Mouse (Mus musculus) ES-Bruce4 (cell line): Measurements from ENCODE around the gene Thada. TPM values are rescaled to one million over a fixed set of nuclear protein-coding genes. Genes with fewer than 3 reads are reported as not detected.

Source experiments
- H3K27ac ChIP-seq: 2 replicates; pipeline ENCODE4 v1.5.1; 2012; ENCODE audit warnings: low read length, inconsistent platforms; ENCODE audit not compliant: insufficient read depth
- H3K27me3 ChIP-seq: 2 replicates; pipeline ENCODE4 v1.6.1; 2012; ENCODE audit warnings: mild to moderate bottlenecking, low read length, inconsistent platforms; ENCODE audit not compliant: control insufficient read depth, poor library complexity, insufficient read depth, severe bottlenecking
- H3K36me3 ChIP-seq: 2 replicates; pipeline ENCODE4 v1.6.1; 2012; ENCODE audit warnings: inconsistent platforms, mild to moderate bottlenecking, low read length, moderate library complexity; ENCODE audit not compliant: control insufficient read depth, poor library complexity, insufficient read depth, severe bottlenecking
- H3K4me1 ChIP-seq: one replicate; pipeline ENCODE4 v1.8.1; 2011; ENCODE audit warnings: low read length; ENCODE audit not compliant: control insufficient read depth, insufficient read depth
- H3K4me3 ChIP-seq: 2 replicates; pipeline ENCODE4 v1.5.1; 2011; ENCODE audit warnings: low read depth, mild to moderate bottlenecking, low read length
- H3K9ac ChIP-seq: 2 replicates; pipeline ENCODE4 v1.6.1; 2012; ENCODE audit warnings: low read depth, mild to moderate bottlenecking, inconsistent platforms; ENCODE audit not compliant: poor library complexity, severe bottlenecking
- H3K9me3 ChIP-seq: replicated peaks from 2 replicates; pipeline ENCODE4 v1.6.1; 2012; ENCODE audit warnings: mild to moderate bottlenecking, low read length, inconsistent platforms; ENCODE audit not compliant: control insufficient read depth, poor library complexity, insufficient read depth, severe bottlenecking
- CTCF ChIP-seq: IDR thresholded peaks from one replicate; pipeline ENCODE4 v1.8.1; 2011; ENCODE audit warnings: low read depth, low read length
- EP300 ChIP-seq: IDR thresholded peaks from 2 replicates; pipeline ENCODE4 v1.6.1; 2011; ENCODE audit warnings: low read depth, low read length; ENCODE audit not compliant: insufficient read depth
- POLR2A ChIP-seq: IDR thresholded peaks from one replicate; pipeline ENCODE4 v1.8.1; 2011; ENCODE audit warnings: low read length; ENCODE audit not compliant: insufficient read depth
- polyA plus RNA-seq: library from polyadenylated mRNA; stranded (reverse); fragments of >200 nt; gene quantifications from 2 replicates; pipeline ENCODE4 v1.2.4, GENCODE M21; 2011; ENCODE audit warnings: low read depth; ENCODE audit not compliant: missing spikeins, insufficient read depth, insufficient read length

Gene Thada
- polyA plus RNA-seq, 1 experiment: 38.0 TPM

DNA sequence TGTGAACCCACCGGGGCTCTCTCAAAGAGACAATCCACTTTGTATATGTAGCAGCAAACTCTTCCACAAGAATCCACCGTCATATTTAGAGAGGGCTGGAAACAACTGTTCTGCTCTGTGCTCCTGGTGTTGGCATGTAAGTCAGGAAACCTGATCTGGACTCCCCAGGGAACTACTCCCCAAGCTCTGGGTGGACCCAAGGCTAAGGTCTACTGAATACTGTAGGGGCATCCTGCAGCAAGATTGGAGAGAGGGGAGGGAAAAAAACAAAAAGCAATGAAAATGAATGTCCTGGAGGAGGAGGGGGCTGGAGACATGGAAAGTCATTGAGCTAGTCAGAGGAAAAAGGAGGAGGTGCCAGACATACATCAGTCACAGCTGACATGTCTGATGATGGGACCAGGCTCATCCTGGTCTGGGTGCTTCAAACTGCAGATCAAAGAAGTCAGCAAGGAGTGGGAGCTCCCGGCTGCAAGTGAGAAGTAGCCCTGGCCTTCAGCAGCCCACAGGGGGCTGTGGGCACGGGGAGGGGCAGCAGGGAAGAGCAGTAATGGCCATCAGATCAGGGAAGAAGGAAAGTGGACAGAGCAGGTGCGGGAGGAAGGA, 208.0 kb downstream of the Thada start:
- no peaks in the 10 kb centered on the region for H3K36me3 ChIP-seq
- H3K27me3 ChIP-seq: no peaks in the 10 kb centered on the region
- H3K9me3 ChIP-seq: no peaks in the 10 kb centered on the region
- no peak overlapping the region for H3K9ac ChIP-seq
- no peak for TF ChIP-seq EP300
- no peak for TF ChIP-seq CTCF
- no peak for TF ChIP-seq POLR2A
- H3K4me3 ChIP-seq: no peak overlapping the region
- H3K27ac ChIP-seq: no peak overlapping the region
- H3K4me1 ChIP-seq: no peaks in the 10 kb centered on the region

GRCm38 (mm10) chr17:84256278-84256819, 209.7 kb downstream of the Thada start:
- TF ChIP-seq EP300 (no peak), POLR2A (no peak), CTCF (no peak)
- no peak overlapping the region for H3K4me3 ChIP-seq
- no peak overlapping the region for H3K9ac ChIP-seq
- peaks cover 4% of the 10 kb centered on the region; the same call in 1 of the 2 replicates for H3K36me3 ChIP-seq
- no peak overlapping the region for H3K27ac ChIP-seq
- H3K27me3 ChIP-seq: no peaks in the 10 kb centered on the region
- H3K4me1 ChIP-seq: no peaks in the 10 kb centered on the region
- no peaks in the 10 kb centered on the region for H3K9me3 ChIP-seq

DNA sequence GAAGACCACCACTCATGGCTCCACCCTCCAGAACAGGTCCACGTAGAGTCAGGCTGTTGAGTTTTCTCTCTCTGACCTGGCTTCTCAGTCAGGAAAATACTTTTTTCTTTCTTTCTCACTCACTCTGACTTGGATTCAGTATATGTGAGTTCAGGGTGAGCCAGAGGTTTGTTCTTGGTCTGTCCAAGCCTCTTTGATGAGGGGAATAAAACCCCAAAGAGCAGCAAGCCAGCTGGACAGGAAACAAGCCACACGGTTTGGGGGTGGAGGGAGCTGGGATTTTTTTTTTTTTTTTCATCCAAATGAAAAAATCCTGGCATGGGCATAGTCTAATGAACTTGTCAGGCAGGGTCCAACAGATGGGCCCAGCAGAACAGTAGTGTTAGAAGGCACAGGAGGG, 210.2 kb downstream of the Thada start:
- no peaks in the 10 kb centered on the region for H3K4me1 ChIP-seq
- H3K27ac ChIP-seq: no peak overlapping the region
- H3K4me3 ChIP-seq: no peak overlapping the region
- H3K27me3 ChIP-seq: no peaks in the 10 kb centered on the region
- no peaks in the 10 kb centered on the region for H3K9me3 ChIP-seq
- TF ChIP-seq POLR2A (no peak), CTCF (no peak), EP300 (no peak)
- no peak overlapping the region for H3K9ac ChIP-seq
- peaks cover 4% of the 10 kb centered on the region; the same call in 1 of the 2 replicates for H3K36me3 ChIP-seq

- H3K27ac ChIP-seq: no peak overlapping the region
- H3K36me3 ChIP-seq: peaks cover 4% of the 10 kb centered on the region; the same call in 1 of the 2 replicates
- no peak overlapping the region for H3K9ac ChIP-seq
- no peaks in the 10 kb centered on the region for H3K9me3 ChIP-seq
- no peak overlapping the region for H3K4me3 ChIP-seq
- H3K4me1 ChIP-seq: no peaks in the 10 kb centered on the region
- TF ChIP-seq CTCF: no peak
- TF ChIP-seq POLR2A: no peak
- TF ChIP-seq EP300: no peak
- H3K27me3 ChIP-seq: no peaks in the 10 kb centered on the region
These were observed 214.6 kb downstream of the Thada start for GRCm38 (mm10) chr17:84251426-84251825.

DNA sequence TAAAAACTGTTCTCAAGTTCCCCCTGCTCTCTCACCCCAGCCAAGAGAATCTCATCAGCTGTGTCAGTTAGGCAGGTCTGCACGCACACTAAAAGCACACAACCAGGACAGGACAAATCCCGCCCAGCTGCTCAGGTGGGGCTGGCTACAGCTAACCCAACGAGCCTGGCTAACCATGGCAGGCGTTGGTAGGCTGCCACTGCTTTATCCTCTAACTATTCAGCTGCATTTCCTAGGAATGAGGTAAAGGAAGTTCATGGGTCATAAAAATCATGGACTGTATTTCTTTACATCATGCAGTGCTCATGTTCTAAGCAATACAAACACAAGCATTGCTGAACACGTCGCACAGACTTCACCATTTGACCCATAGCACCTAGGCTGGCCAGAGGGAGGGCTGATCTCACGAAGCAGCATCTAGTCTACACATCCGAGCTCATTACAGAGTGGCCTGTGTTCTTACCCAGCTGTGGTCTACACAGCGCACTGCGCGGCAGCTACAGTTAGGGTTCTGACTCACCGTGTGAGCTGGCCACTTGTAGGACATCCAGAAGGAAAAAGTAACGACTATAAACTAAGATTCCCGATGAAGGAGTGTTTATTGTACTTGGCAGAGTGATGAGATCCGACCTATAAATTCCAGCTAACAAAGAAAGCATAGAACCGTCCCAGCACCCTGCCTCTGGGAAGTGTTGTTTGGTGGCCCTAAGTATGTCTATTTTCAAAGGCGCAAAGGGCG, 221.7 kb downstream of the Thada start:
- no peaks in the 10 kb centered on the region for H3K27me3 ChIP-seq
- H3K4me3 ChIP-seq: no peak overlapping the region
- no peak overlapping the region for H3K9ac ChIP-seq
- H3K4me1 ChIP-seq: no peaks in the 10 kb centered on the region
- TF ChIP-seq CTCF (no peak), EP300 (no peak), POLR2A (no peak)
- H3K36me3 ChIP-seq: no peaks in the 10 kb centered on the region
- H3K27ac ChIP-seq: no peak overlapping the region
- no peaks in the 10 kb centered on the region for H3K9me3 ChIP-seq

DNA sequence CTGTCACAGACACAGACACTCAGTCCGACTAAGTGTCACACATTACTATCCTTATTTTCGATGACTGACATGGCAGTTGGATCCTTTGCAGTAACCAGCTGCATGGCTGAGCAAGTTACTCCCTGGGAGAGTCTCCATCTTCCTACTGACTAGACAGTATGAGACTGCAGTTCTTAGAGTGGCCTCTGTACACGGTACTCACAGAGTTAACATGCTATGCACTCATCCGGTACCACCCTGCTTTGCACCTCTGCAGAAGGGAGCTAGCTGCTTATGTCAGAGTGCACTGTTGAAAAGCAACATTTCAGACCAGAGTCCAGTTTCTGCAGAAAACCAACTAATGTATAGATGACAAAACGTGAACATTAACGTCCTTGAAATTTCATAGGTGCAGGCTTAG, 222.2 kb downstream of the Thada start:
- H3K27me3 ChIP-seq: no peaks in the 10 kb centered on the region
- no peak overlapping the region for H3K27ac ChIP-seq
- no peaks in the 10 kb centered on the region for H3K4me1 ChIP-seq
- no peaks in the 10 kb centered on the region for H3K9me3 ChIP-seq
- H3K36me3 ChIP-seq: no peaks in the 10 kb centered on the region
- TF ChIP-seq POLR2A (no peak), CTCF (no peak), EP300 (no peak)
- H3K9ac ChIP-seq: no peak overlapping the region
- H3K4me3 ChIP-seq: no peak overlapping the region
